Mouse (Mus musculus) mouse embryonic stem cell (cell line): ENCODE results near the gene Glrx3.

Experiments used
- in situ Hi-C, 2 experiments: fragments of 300-500 bp; cut with MboI; formaldehyde crosslinking; loops; 1 replicate in 1 of 2; 3 replicates in 1 of 2; pipeline ENCODE4 v1.14.3; 2019 to 2020; ENCODE audit warnings: low sequenced_read_pairs in 2 of 2, low pct_unique_long_range_greater_than_20kb in 1 of 2, mixed read lengths in 1 of 2; ENCODE audit not compliant: unreplicated experiment in 1 of 2

Glrx3 gene

DNA sequence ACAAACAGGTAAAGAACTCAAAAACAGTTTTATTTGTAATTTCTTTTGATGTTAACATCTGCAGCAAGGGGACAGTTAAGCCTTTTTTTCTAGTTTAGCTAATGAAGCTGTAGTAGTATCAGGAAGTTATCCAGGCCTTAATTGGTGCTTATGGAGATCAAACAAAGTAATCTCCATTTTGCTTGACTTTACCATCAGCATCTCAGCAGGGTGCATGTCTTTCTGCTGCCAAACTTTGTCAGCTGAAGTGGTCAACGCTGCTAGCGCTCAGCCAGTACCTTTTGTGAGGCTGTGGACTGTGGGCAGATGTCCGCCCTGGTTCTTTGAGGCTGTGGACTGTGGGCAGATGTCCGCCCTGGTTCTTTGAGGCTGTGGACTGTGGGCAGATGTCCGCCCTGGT is 24.0 kb downstream of the Glrx3 start:
- in situ Hi-C loops: loop anchor here in 1 of 2 experiments (10.0 kb wide), 1 partner anchor 137 kb away; no protein-coding TSS in a partner anchor

DNA sequence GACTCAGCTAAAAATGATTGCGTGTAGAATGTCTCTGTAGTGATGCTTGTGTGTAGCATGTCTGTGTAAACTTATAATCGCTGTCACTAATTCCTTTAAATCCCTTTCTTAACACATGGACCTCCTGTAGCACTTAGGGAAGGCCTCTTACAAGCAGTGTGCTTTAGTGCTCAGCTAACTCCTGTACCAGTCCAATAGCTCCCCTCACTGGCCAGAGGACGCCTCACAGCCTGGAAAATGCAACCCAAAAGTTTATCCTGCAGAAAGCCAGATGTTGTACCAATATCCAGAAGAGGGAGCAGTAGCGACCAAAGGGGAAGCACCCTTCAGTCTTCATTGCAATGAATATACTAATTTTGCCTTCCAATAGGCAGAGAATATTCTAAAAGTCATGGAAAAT is 30.8 kb downstream of the Glrx3 start:
- in situ Hi-C loops: loop anchor here in 1 of 2 experiments (10.0 kb wide), 1 partner anchor 143 kb away; no protein-coding TSS in a partner anchor

DNA sequence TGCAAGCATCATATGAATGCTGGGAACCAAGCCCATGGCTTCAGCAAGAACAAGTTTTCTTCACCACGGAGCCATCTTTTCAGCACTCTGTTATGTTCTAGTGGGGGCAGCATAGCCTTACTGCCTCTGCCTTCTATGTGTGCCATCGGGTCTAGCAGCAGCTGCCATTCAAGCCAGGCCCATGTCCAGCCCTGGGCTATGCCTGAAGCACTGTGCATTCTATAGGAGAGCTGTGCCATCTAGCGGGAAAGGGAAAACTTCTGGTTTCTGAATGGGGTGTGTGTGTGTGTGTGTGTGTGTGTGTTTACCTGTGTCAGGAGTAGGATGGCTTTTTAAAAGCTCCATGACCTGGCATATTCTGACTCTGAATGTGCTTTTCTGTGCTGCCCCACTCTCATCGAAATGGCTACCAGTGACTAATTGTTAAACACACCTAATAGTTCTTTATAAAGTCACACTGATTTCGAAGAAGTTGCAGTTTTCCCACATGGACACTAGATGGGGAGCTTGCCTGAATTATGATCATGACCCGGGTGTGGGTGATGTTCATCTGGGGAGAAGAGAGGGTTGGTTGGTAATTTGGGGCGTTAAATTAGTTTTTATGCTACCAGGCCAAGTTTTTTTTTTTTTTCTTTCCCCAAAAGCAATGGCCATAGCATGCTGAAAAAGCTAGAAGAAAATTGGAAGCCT is 34.2 kb downstream of the Glrx3 start:
- in situ Hi-C loops: no loop called here

DNA sequence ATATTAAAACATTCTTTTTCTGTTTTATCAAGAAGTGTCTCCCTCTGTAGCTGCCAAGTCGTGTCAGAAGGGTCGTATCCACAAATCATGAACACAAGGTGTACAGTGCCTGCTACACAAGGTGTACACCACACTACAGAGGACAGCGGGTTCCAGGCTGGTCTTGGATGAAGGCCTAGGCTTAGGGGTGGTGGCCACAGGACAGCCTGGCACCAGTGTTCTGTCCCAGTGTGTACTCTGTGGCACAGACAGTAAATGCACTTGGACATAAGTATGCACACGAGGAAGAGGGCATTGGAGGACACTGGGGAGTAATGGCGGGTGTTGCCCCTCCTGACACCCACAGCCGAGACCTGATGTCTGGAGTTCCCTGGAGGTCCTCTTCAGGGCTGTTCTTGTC is 34.7 kb downstream of the Glrx3 start:
- in situ Hi-C loops: no loop called here

- in situ Hi-C loops: loop anchor here (5.0 to 25.0 kb wide), 3 partner anchors 309 to 1359 kb away; partner anchors contain the start of genes Mapk1ip1 (in 1 of the 2) and Ppp2r2d (in 1 of the 2)
Observed at GRCm38 (mm10) chr7:137477950-137478620, 40.7 kb downstream of the Glrx3 start.

DNA sequence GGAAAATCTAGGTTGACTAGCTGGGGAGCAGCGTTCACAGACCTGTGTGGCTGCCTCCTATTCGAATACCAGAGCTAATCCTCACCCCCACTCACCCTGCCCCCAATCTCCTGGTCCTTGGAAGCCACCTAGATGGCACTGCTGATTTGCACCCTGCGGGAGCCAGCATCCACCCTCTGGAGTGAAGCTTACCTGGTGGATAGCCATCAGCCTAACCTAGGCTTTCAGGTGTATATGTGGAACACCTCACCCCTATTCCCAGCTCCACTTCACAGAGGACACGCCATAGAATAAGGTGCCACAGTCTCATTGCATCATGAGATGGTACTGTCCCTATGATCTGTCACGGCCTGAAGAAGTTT is 41.2 kb downstream of the Glrx3 start:
- in situ Hi-C loops: loop anchor here (5.0 to 25.0 kb wide), 3 partner anchors 309 to 1359 kb away; partner anchors contain the start of genes Mapk1ip1 (in 1 of the 2) and Ppp2r2d (in 1 of the 2)

- in situ Hi-C loops: loop anchor here (25.0 kb wide), 2 partner anchors 306 to 1356 kb away; partner anchors contain the start of genes Mapk1ip1 (in 1 of the 2) and Ppp2r2d (in 1 of the 2)
Observed at GRCm38 (mm10) chr7:137480839-137481238, 43.4 kb downstream of the Glrx3 start.

GRCm38 (mm10) chr7:137483987-137484386 is 46.6 kb downstream of the Glrx3 start:
- in situ Hi-C loops: loop anchor here (25.0 kb wide), 2 partner anchors 303 to 1353 kb away; partner anchors contain the start of genes Mapk1ip1 (in 1 of the 2) and Ppp2r2d (in 1 of the 2)

DNA sequence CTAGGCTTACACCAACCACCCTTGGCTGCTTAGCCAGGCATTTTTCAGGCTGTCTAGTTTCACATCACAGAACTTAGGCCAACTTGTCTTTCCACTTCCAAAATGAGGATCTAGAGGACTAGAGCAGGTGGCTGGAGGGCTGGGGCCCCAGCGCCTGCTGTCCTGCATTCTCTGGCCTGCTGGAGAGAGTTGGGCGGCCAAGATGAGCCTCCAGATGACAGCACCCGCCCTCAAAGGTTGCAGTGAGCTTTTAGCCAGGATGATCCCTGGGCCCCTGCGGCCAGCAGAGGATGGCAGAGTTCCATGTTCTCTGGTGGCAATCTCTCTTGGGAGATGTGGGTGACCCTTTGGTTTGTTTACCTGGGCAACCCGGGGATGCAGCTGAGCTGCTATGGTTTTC is 51.0 kb downstream of the Glrx3 start:
- in situ Hi-C loops: loop anchor here (25.0 kb wide), 2 partner anchors 299 to 1349 kb away; partner anchors contain the start of genes Mapk1ip1 (in 1 of the 2) and Ppp2r2d (in 1 of the 2)

GRCm38 (mm10) chr7:137490711-137491110 is 53.3 kb downstream of the Glrx3 start:
- in situ Hi-C loops: loop anchor here (25.0 kb wide), 2 partner anchors 297 to 1347 kb away; partner anchors contain the start of genes Mapk1ip1 (in 1 of the 2) and Ppp2r2d (in 1 of the 2)

DNA sequence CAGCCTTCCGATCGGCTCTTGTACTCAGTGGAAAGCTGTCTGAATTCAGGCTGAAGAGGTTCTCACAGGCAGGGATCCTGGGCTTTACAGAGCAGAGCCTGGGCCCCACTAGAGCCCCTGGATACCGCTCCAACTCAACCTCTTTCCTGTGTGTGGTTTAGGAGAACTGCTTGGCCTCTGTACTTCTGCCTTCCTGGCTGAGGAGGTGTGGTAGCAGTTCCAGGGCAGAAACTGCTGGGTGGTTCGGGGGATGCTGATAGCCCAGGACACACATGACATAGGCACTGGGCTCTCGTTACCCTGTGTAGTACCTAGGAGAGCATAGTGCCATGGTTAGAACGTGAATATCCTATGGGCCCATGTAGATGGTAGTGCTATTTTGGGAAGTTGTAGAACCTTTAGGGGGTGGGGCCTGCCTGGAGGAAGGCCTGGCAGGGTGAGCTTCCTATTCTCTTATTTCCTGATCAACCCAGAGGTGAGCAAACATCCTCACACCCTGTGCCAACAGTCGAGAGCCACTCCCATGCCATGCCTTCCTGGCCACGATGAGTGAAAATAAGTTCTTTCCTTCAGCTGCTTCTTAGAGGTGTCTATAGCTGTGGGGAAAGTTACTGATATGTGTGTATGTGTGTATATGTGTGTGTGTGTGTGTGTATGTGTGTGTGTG is 55.0 kb downstream of the Glrx3 start:
- in situ Hi-C loops: loop anchor here (25.0 kb wide), 2 partner anchors 295 to 1345 kb away; partner anchors contain the start of genes Mapk1ip1 (in 1 of the 2) and Ppp2r2d (in 1 of the 2)

- in situ Hi-C loops: loop anchor here (25.0 kb wide), 2 partner anchors 289 to 1339 kb away; partner anchors contain the start of genes Mapk1ip1 (in 1 of the 2) and Ppp2r2d (in 1 of the 2)
Observed at GRCm38 (mm10) chr7:137498736-137499135, 61.3 kb downstream of the Glrx3 start.

- in situ Hi-C loops: no loop called here
Observed at GRCm38 (mm10) chr7:137517588-137517987, 80.2 kb downstream of the Glrx3 start.

DNA sequence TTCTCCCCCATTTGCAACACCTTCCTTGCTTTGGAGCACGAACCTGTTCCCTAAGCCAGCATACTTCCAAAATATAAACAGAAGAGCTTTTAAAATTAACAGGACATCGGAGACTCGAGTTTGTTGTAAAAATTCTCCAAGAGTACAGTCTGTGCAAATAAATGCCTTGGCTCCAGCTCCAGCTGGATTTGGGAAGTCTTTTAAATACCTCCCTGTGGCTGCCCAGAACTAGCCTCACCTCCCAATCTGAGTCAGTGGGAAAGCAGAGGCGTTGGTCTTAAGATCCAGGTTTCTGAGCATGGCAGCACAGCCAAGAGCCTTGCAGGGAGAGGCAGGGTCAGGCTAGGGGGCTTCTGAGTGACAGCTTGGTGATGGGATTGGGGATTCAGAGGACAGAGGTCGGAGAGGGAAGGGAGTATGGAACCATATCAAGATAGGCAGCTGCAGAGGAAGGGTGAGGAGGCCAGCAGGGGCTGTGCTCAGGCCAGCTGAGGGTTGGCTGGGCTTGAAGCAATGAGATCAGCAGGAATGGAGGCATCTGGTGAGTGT is 80.7 kb downstream of the Glrx3 start:
- in situ Hi-C loops: no loop called here
